In genomic region chr1:165459503-165460181, GRCm38 (mm10) we compare ENCODE assay signal across 8 mouse cellular contexts. TPM values are rescaled to one million over a fixed set of nuclear protein-coding genes. Genes with fewer than 3 reads are reported as not detected.
DNase-seq lines count a peak whose midpoint lies in the region; ATAC-seq and TF ChIP-seq lines count a peak whose summit lies in the region.

No protein-coding gene starts in this region.

- no peak for TF ChIP-seq EP300 in ES-Bruce4 (IDR thresholded peaks at IDR 0.05; ENCODE audit: insufficient read depth, low read depth, low read length)

- TF ChIP-seq POLR2A in ES-Bruce4 (IDR thresholded peaks at IDR 0.05; ENCODE audit: insufficient read depth, low read length), result no peak
- TF ChIP-seq POLR2A in lung, adult 2 months (IDR thresholded peaks at IDR 0.05; ENCODE audit: borderline replicate concordance, extremely low read depth, low read depth, low read length), result 0 out of 2 replicates have a peak, but pooled peaks have one; percentile 10
- no peak for TF ChIP-seq POLR2A in olfactory bulb, adult 2 months (IDR thresholded peaks at IDR 0.05; ENCODE audit: insufficient read depth, low read depth, low read length)

- no peaks in the 10 kb centered on the region for H3K9me3 ChIP-seq in ES-Bruce4 (replicated peaks; ENCODE audit: control insufficient read depth, insufficient read depth, low read length, poor library complexity, severe bottlenecking)
- H3K9me3 ChIP-seq in forebrain, embryonic 12.5 days, result no peaks in the 10 kb centered on the region

- no peak overlapping the region for H3K27ac ChIP-seq in ES-Bruce4 (ENCODE audit: insufficient read depth, low read length)
- peak overlapping the region; percentile 95 for H3K27ac ChIP-seq in forebrain, embryonic 12.5 days
- H3K27ac ChIP-seq in layer of hippocampus, adult 2 months, result peak overlapping the region; percentile 93
- H3K27ac ChIP-seq in olfactory bulb, adult 2 months (ENCODE audit: insufficient read depth, low read depth, low read length), result 0 out of 2 replicates have a peak overlapping the region, but pooled peaks have one; percentile 43

- peak overlapping the region; percentile 74 for H3K4me3 ChIP-seq in ES-Bruce4 (ENCODE audit: low read depth, low read length)
- peak overlapping the region; percentile 89 for H3K4me3 ChIP-seq in forebrain, embryonic 12.5 days (replicated peaks)
- peak overlapping the region; percentile 77 for H3K4me3 ChIP-seq in layer of hippocampus, adult 2 months
- peak overlapping the region; percentile 94 for H3K4me3 ChIP-seq in lung, adult 2 months (replicated peaks; ENCODE audit: extremely low read depth, low read depth, low read length)
- peak overlapping the region; percentile 54 for H3K4me3 ChIP-seq in olfactory bulb, adult 2 months (ENCODE audit: insufficient read depth, low read depth, low read length)

- intact Hi-C loops in heart, postnatal 14 days (cut with DNase I), result loop anchor here (5.0 to 10.0 kb wide), 4 partner anchors 65 to 225 kb away; partner anchors contain the start of genes Mpzl1 and Tiprl

- H3K9ac ChIP-seq in ES-Bruce4 (ENCODE audit: low read depth, poor library complexity, severe bottlenecking), result peak overlapping the region; percentile 77
- H3K9ac ChIP-seq in forebrain, embryonic 12.5 days, result peak overlapping the region; percentile 77

- H3K4me1 ChIP-seq in ES-Bruce4 (ENCODE audit: control insufficient read depth, insufficient read depth, low read length), result no peaks in the 10 kb centered on the region
- peaks cover 15% of the 10 kb centered on the region for H3K4me1 ChIP-seq in forebrain, embryonic 12.5 days
- 0 out of 2 replicates have a peak, but pooled peaks cover 2% of the 10 kb centered on the region for H3K4me1 ChIP-seq in lung, adult 2 months (ENCODE audit: control insufficient read depth, insufficient read depth, low read length)
- peaks cover 2% of the 10 kb centered on the region; the same call in 1 of the 2 replicates for H3K4me1 ChIP-seq in olfactory bulb, adult 2 months (ENCODE audit: control insufficient read depth, insufficient read depth, low read length)

- peak; percentile 1; the same call in 1 of the 2 replicates for ATAC-seq in cerebellum, adult (ENCODE audit: insufficient number of reproducible peaks, low FRiP score, low TSS enrichment)
- no peak for ATAC-seq in forebrain, embryonic 12.5 days (ENCODE audit: low FRiP score)

- H3K27me3 ChIP-seq in ES-Bruce4 (ENCODE audit: control insufficient read depth, insufficient read depth, low read length, poor library complexity, severe bottlenecking), result no peaks in the 10 kb centered on the region
- H3K27me3 ChIP-seq in forebrain, embryonic 12.5 days, result no peaks in the 10 kb centered on the region

- H3K36me3 ChIP-seq in ES-Bruce4 (ENCODE audit: control insufficient read depth, insufficient read depth, low read length, poor library complexity, severe bottlenecking), result no peaks in the 10 kb centered on the region
- no peaks in the 10 kb centered on the region for H3K36me3 ChIP-seq in forebrain, embryonic 12.5 days (replicated peaks)

- peak overlapping the region; percentile 93 for H3K4me2 ChIP-seq in forebrain, embryonic 12.5 days

- WGBS in forebrain, embryonic 12.5 days, result under 1% methylated on average over 54 of the region's 60 CpGs
- under 1% methylated on average over 60 of the region's 60 CpGs for WGBS in lung, adult 2 months
- under 1% methylated on average over 60 of the region's 60 CpGs for WGBS in olfactory bulb, adult 2 months

- no peak for TF ChIP-seq CTCF in ES-Bruce4 (IDR thresholded peaks at IDR 0.05; ENCODE audit: low read depth, low read length)
- no peak for TF ChIP-seq CTCF in layer of hippocampus, adult 2 months (conservative IDR thresholded peaks at IDR 0.05)
- no peak for TF ChIP-seq CTCF in lung, adult 2 months (IDR thresholded peaks at IDR 0.05; ENCODE audit: insufficient read depth, low read length)
- TF ChIP-seq CTCF in olfactory bulb, adult 2 months (IDR thresholded peaks at IDR 0.05; ENCODE audit: insufficient read depth, low read depth, low read length), result no peak

- DNase-seq in heart, postnatal 14 days, result peak; percentile 65 to 70
- peak in 1 of 2 experiments; percentile 37 for DNase-seq in layer of hippocampus, adult 2 months (ENCODE audit: low spot score in 2 of 2)
- peak; percentile 71 for DNase-seq in lung, adult 2 months
- DNase-seq in thymus, postnatal 10 days (ENCODE audit: low spot score in 2 of 2), result peak; percentile 57

RNA-seq across cellular contexts. Expression of gene Dcaf6, which starts 0.6 kb away (rescaled TPM):
- polyA plus RNA-seq in ES-Bruce4 (2011; ENCODE audit: insufficient read depth, insufficient read length, low read depth, missing spikeins), result 17.6 and 19.0 TPM in 2 replicates
- polyA plus RNA-seq in forebrain, embryonic 12.5 days (2016; fragmentation: Nextera tagmentation; extraction: Ambion mirVana), result 8.8 and 9.9 TPM in 2 replicates
- 10 to 100 TPM; 75.7 to 83.9 TPM for total RNA-seq in heart, postnatal 14 days (2021)
- total RNA-seq in layer of hippocampus, adult 2 months (2021), result 10 to 100 TPM; 91.8 to 98.5 TPM
- 20.0 and 26.0 TPM in 2 replicates for polyA plus RNA-seq in lung, adult 2 months (2012; rRNA removed)
- not detected in 2 replicates for polyA plus RNA-seq in olfactory bulb, adult 2 months (2012; ENCODE audit: insufficient read depth, insufficient read length, low replicate concordance, missing spikeins)

RNA-seq across cellular contexts. Expression of gene Mpc2, which starts 0.8 kb away (rescaled TPM):
- polyA plus RNA-seq in ES-Bruce4 (2011; ENCODE audit: insufficient read depth, insufficient read length, low read depth, missing spikeins), result 13.8 and 14.8 TPM in 2 replicates
- polyA plus RNA-seq in forebrain, embryonic 12.5 days (2016; fragmentation: Nextera tagmentation; extraction: Ambion mirVana), result 126 and 128 TPM in 2 replicates
- 100 to 1,000 TPM; 485 to 516 TPM for total RNA-seq in heart, postnatal 14 days (2021)
- 100 to 1,000 TPM; 122 to 126 TPM for total RNA-seq in layer of hippocampus, adult 2 months (2021)
- polyA plus RNA-seq in lung, adult 2 months (2012; rRNA removed), result 53.8 and 63.5 TPM in 2 replicates
- not detected in 2 replicates for polyA plus RNA-seq in olfactory bulb, adult 2 months (2012; ENCODE audit: insufficient read depth, insufficient read length, low replicate concordance, missing spikeins)

RNA-seq across cellular contexts. Expression of gene Adcy10, which starts 25.3 kb away (rescaled TPM):
- not detected in 2 replicates for polyA plus RNA-seq in ES-Bruce4 (2011; ENCODE audit: insufficient read depth, insufficient read length, low read depth, missing spikeins)
- 0.17 TPM in 2 replicates for polyA plus RNA-seq in forebrain, embryonic 12.5 days (2016; fragmentation: Nextera tagmentation; extraction: Ambion mirVana)
- under 1 TPM in 1 of 2 experiments, not detected in 1; 0.17 TPM for total RNA-seq in heart, postnatal 14 days (2021)
- total RNA-seq in layer of hippocampus, adult 2 months (2021), result under 1 TPM; 0.33 to 0.39 TPM
- polyA plus RNA-seq in lung, adult 2 months (2012; rRNA removed), result 0.08 and 0.14 TPM in 2 replicates
- polyA plus RNA-seq in olfactory bulb, adult 2 months (2012; ENCODE audit: insufficient read depth, insufficient read length, low replicate concordance, missing spikeins), result not detected in 2 replicates
